ENCODE assay signal across 20 mouse cellular contexts in the genomic region with DNA sequence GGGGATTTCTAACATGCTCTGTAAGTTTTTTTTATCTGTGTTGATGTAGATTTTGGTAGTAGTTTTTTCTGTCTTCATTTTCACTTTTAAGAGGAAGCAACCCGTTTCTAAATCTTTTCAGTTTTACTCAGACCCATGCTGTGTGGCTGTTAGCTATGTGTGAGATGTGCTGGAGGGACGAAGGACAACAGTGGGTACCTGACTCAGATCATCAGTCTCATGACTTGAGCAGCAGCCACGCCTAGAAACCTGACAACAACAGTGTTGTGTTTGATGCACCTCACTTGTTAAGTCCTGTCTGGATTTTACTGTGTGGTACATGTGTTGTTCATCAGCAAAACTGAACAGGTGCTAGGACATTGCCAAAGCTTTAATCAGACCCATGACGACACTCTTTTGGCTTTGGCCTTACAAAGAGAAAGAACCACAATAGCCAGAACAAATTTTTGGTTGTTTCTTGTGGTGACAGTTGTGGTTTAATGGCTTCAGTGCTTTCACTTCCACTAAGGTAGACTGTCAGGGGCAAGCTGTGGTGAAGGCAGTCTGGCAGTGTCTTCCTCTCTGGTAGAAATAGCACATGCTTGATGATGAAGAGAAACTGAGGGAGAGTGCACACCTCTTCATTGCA. TPM values are rescaled to one million over a fixed set of nuclear protein-coding genes. Genes with fewer than 3 reads are reported as not detected.
DNase-seq lines count a peak whose midpoint lies in the region; ATAC-seq and TF ChIP-seq lines count a peak whose summit lies in the region.
"Had no signal": no experiment of that assay in that cellular context is flagged by ENCODE, and none has a peak within 500 bp of the region (broad histone marks: within the 10 kb centered on the region; RNA-seq: fewer than 3 reads in every experiment).

No protein-coding gene starts in this region.

- DNase-seq in liver, postnatal 0 days = no peak
- DNase-seq in CD8-positive naive resting alpha-beta T cell, adult 2 months (ENCODE audit: low read depth in 2 of 2, low spot score in 2 of 2) = peak; percentile 30 to 33
- DNase-seq in induced T-regulatory cell, adult 2 months (ENCODE audit: low read depth) = peak; percentile 84
- DNase-seq in right cerebral cortex, postnatal 14 days = no peak
- DNase-seq in embryo, embryonic 9.5 days (ENCODE audit: extremely low spot score) = no peak
- no peak for DNase-seq in frontal cortex, adult 2 months (ENCODE audit: extremely low spot score in 1 of 2, low spot score in 1 of 2)
- DNase-seq: cerebellum, adult 11-12 months; heart, adult 2 months; kidney, postnatal 14 days; layer of hippocampus, adult 9-11 months; lung, embryonic 14.5 days; retina, postnatal 1 day; thymus, adult 18-20 months had no signal

- peak overlapping the region; percentile 23; the same call in 1 of the 2 replicates for H3K27ac ChIP-seq in liver, postnatal 0 days (ENCODE audit: low read depth)
- H3K27ac ChIP-seq in liver, embryonic 12.5 days = no peak overlapping the region
- H3K27ac ChIP-seq: forebrain, embryonic 12.5 days; heart, adult 2 months; intestine, embryonic 15.5 days; limb, embryonic 15.5 days; neural tube, embryonic 15.5 days had no signal

- TF ChIP-seq CTCF in liver, postnatal 0 days (IDR thresholded peaks at IDR 0.05; ENCODE audit: low read depth) = no peak

- H3K36me3 ChIP-seq in liver, postnatal 0 days (replicated peaks; ENCODE audit: insufficient read depth, low read length) = no peaks in the 10 kb centered on the region
- H3K36me3 ChIP-seq in liver, embryonic 12.5 days = no peaks in the 10 kb centered on the region
- H3K36me3 ChIP-seq: forebrain, embryonic 12.5 days; intestine, embryonic 15.5 days; limb, embryonic 15.5 days; neural tube, embryonic 15.5 days had no signal

- 0 out of 2 replicates have a peak overlapping the region, but pooled peaks have one; percentile 7 for H3K4me2 ChIP-seq in liver, postnatal 0 days (ENCODE audit: low read depth, low read length)
- no peak overlapping the region for H3K4me2 ChIP-seq in liver, embryonic 12.5 days
- H3K4me2 ChIP-seq: forebrain, embryonic 12.5 days; intestine, embryonic 15.5 days; limb, embryonic 15.5 days; lung, embryonic 14.5 days; neural tube, embryonic 15.5 days had no signal

- 54% methylated on average over 4 of the region's 4 CpGs for WGBS in liver, postnatal 0 days (ENCODE audit: insufficient replicate concordance)
- 58% methylated on average over 4 of the region's 4 CpGs for WGBS in liver, embryonic 12.5 days (ENCODE audit: insufficient replicate concordance)

- no peak for TF ChIP-seq EP300 in liver, postnatal 0 days (IDR thresholded peaks at IDR 0.05; ENCODE audit: low read depth)

- ATAC-seq in liver, postnatal 0 days = no peak
- ATAC-seq in liver, embryonic 12.5 days = no peak
- peak; percentile 72 for ATAC-seq in neutrophil, adult 5-6 weeks (ENCODE audit: extremely low read depth, insufficient number of reproducible peaks, low FRiP score, poor library complexity, severe bottlenecking)
- ATAC-seq: intestine, embryonic 15.5 days; Patski had no signal

- peaks cover 28% of the 10 kb centered on the region for H3K4me1 ChIP-seq in liver, postnatal 0 days (ENCODE audit: insufficient read depth)
- peaks cover 64% of the 10 kb centered on the region for H3K4me1 ChIP-seq in liver, embryonic 12.5 days
- H3K4me1 ChIP-seq: limb, embryonic 15.5 days had no signal

- no peaks in the 10 kb centered on the region for H3K9me3 ChIP-seq in liver, postnatal 0 days (ENCODE audit: low read length)
- H3K9me3 ChIP-seq in liver, embryonic 12.5 days (replicated peaks) = no peaks in the 10 kb centered on the region
- H3K9me3 ChIP-seq: forebrain, embryonic 12.5 days; intestine, embryonic 15.5 days; limb, embryonic 15.5 days; neural tube, embryonic 15.5 days had no signal

- no peaks in the 10 kb centered on the region for H3K27me3 ChIP-seq in liver, postnatal 0 days (ENCODE audit: insufficient read depth, low read length)
- no peaks in the 10 kb centered on the region for H3K27me3 ChIP-seq in liver, embryonic 12.5 days (replicated peaks)
- H3K27me3 ChIP-seq: forebrain, embryonic 12.5 days; intestine, embryonic 15.5 days; limb, embryonic 15.5 days; neural tube, embryonic 15.5 days; Patski had no signal

- H3K9ac ChIP-seq in liver, postnatal 0 days (replicated peaks) = no peak overlapping the region
- H3K9ac ChIP-seq in liver, embryonic 12.5 days = no peak overlapping the region
- H3K9ac ChIP-seq: forebrain, embryonic 12.5 days; intestine, embryonic 15.5 days; limb, embryonic 15.5 days; lung, embryonic 14.5 days; neural tube, embryonic 15.5 days had no signal

- H3K4me3 ChIP-seq in liver, postnatal 0 days (ENCODE audit: low read depth, low read length) = no peak overlapping the region
- no peak overlapping the region for H3K4me3 ChIP-seq in liver, embryonic 12.5 days
- H3K4me3 ChIP-seq: forebrain, embryonic 12.5 days; heart, adult 2 months; intestine, embryonic 15.5 days; limb, embryonic 15.5 days; neural tube, embryonic 15.5 days had no signal

RNA-seq across cellular contexts. Expression of gene Dip2b, which starts 22.2 kb away (rescaled TPM):
- polyA plus RNA-seq in liver, postnatal 0 days (2015; fragmentation: Nextera tagmentation; extraction: Ambion mirVana) = 2.1 and 2.3 TPM in 2 replicates
- polyA plus RNA-seq in liver, embryonic 12.5 days (2016; fragmentation: Nextera tagmentation; extraction: Ambion mirVana) = 4.9 and 5.1 TPM in 2 replicates
- 43.8 and 45.3 TPM in 2 replicates for total RNA-seq in neutrophil, adult 5-6 weeks (2017)
- 30.7 and 31.9 TPM in 2 replicates for polyA plus RNA-seq in frontal cortex, adult 2 months (2012; rRNA removed)

Comparison
In these comparisons a context has a peak if more than half of its experiments do, and no peak if none do; other contexts are left out.
1. DNase-seq: peak in CD8-positive naive resting alpha-beta T cell, adult 2 months (2 of 2) and induced T-regulatory cell, adult 2 months (single experiment); none in liver, postnatal 0 days (single experiment), right cerebral cortex, postnatal 14 days (single experiment), embryo, embryonic 9.5 days (single experiment) and frontal cortex, adult 2 months (0 of 2).